Mouse (Mus musculus): ENCODE measurements at regions not wholly inside any gene's neighbourhood (a gene's known extent, or its start where the extent isn't known, plus 50 kb on each side); places are given as distances from the start of the nearest gene placed in this dataset.

DNA sequence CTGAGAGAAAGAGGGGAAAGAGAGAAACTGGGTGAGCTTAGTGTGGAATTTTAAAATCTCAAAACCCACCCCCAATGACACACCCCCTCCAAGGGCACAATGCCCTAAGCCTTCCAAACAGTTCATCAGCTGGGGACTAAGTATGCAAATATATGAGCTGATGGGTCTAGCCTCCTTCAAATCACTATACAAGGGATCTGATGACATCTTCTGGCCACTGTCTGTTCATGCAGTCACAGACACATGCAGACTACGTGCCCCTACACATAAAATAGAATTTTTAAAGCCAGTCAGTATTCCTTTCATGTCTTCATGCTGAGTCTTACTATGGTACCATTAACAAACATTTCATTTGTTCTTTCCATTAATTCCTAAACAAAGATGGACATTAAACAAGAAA lies 54.5 kb upstream of the Isx start:
- no peaks in the 10 kb centered on the region for H3K27me3 ChIP-seq
- no peak overlapping the region for H3K9ac ChIP-seq (replicated peaks)
- H3K36me3 ChIP-seq, result no peaks in the 10 kb centered on the region
- 63% methylated on average over 1 of the region's 1 CpGs for WGBS
- no peaks in the 10 kb centered on the region for H3K9me3 ChIP-seq
- no peak overlapping the region for H3K27ac ChIP-seq
- ATAC-seq, result no peak
- no peak overlapping the region for H3K4me3 ChIP-seq (replicated peaks)
- no peaks in the 10 kb centered on the region for H3K4me1 ChIP-seq (replicated peaks)
- no peak overlapping the region for H3K4me2 ChIP-seq (replicated peaks)

DNA sequence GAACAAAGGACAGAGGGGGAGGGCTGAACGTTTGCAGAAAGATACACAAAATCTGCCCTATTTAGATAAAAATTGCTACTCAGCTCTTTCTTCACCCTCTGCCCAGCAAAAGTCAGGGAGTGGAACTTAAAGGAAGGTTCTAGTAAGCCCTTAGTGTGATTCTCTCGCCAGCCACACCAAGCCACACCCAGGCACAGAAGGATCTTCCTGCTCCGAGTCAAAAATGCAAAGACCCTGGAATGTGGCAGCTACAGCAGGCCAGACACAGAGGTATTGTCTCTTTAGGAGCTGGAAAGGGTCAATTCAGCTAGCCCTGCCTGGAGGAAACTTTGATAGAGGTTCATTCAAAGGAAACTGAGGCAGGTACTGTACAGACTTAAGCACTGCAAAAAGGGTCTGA lies 52.3 kb upstream of the Isx start:
- ATAC-seq, result no peak
- Histone ChIP-seq H3K36me3 (no peaks in the 10 kb centered on the region), H3K9ac (replicated peaks) (no peak overlapping the region), H3K9me3 (no peaks in the 10 kb centered on the region), H3K4me3 (replicated peaks) (no peak overlapping the region), H3K4me1 (replicated peaks) (no peaks in the 10 kb centered on the region), H3K27me3 (no peaks in the 10 kb centered on the region), H3K4me2 (replicated peaks) (no peak overlapping the region), H3K27ac (no peak overlapping the region)
- 21% methylated on average over 3 of the region's 3 CpGs for WGBS

DNA sequence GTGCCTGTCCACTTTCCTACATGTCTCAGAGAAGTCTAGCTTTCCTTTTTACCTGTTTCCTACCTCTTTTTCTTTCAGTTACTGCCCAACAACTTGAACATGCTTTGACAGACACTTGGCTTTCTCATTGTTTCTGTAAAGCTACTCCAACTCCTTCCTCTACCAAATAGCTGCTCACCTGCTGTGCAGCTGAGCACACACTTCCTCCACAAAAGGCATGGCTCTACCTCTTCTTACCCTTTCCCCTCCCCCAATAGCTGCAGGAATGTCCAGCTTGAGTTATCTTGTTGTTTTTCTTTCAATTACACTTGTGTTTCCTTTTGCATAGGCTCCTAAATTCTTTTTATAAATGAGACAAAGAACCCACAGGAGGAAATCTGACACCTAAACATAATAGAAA lies 50.7 kb upstream of the Isx start:
- H3K4me3 ChIP-seq (replicated peaks), result no peak overlapping the region
- H3K9me3 ChIP-seq, result no peaks in the 10 kb centered on the region
- H3K27ac ChIP-seq, result no peak overlapping the region
- no peaks in the 10 kb centered on the region for H3K36me3 ChIP-seq
- no peak for ATAC-seq
- H3K27me3 ChIP-seq, result no peaks in the 10 kb centered on the region
- H3K4me1 ChIP-seq (replicated peaks), result no peaks in the 10 kb centered on the region
- H3K9ac ChIP-seq (replicated peaks), result no peak overlapping the region
- no peak overlapping the region for H3K4me2 ChIP-seq (replicated peaks)

All from midbrain, embryonic 13.5 days (tissue).